Mouse (Mus musculus): ENCODE measurements around the gene Dhx34.
A peak's percentile ranks its signal among the peaks of the same experiment; 100 is the strongest.
"Not testable (repeated sequence)": the region's sequence is repeated elsewhere in the genome, so short reads cannot be mapped to it uniquely, and the experiment has no call there.

Dhx34 gene

DNA sequence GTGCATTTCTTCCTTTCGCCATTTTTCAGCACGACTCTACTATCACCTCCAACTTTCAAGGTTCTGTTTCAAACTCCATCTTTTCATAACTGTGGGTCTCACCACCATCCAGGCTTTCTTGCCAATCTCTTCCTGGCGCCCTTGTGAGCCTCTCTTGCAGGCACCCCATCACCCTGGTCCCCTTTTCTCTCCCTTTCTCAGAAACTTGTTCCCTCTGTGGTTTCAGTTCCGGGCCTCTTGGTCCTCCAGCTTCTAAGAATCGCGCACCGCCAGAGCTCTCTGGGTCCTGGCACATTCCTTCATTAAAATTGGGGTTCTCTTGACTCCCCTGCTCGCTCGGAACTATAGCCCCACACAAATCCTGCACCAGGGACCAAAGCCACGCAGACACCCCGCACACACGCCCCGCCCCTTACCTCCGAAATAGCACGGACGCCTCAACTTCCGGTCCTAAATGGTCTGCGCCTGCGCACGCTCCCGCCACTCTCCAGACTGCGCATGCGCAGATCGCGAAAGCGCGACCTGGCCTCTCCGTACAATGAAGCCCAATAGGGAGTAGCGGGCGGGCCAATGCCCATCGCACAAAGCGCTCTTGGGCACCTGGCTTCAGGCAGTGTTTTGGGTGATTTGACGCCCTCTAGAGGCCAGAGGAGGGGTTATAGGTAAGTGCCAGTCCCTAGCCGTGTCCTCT, at the start of gene Dhx34:
Dhx34 (minus strand) TSS at position 456 of the 691 bp plus-strand sequence.
- peak; percentile 96 for DNase-seq

DNA sequence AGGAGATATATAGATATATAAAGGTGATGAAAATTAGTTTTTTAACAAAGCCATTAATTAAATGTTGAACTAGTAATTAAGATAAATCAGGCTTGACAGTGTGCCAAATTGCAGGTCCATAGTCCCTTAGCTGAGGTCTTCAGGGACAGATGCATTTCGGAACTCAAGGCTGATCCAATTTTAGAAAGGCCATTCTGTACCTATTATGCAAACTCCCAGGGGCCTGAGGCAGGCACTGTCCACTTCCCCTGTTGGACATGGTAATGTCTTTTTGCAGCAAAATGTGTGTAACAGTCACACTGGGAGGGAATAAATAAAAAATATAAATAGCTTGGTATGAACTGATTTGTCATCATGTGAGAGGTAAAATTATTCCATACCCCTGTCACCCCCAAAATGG, 49.3 kb upstream of the Dhx34 start:
- no peak for DNase-seq

DNA sequence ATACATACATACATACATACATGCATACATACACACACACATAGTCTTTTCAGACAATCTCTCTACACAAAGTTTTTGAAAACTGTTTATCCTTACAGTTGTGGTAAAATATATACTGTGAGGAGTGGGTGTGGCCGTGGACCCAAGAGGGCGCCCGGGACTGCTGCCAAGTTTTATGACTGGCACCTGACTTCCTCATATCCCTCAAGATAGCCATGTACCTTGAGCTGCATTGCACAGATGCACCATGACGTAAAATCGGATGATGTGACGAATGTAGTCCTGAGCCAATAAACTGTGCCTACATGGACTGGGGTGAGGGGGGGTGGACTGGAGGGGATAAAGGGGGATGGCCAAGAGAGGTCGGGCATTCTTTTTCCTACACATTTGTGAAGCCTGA, 44.8 kb upstream of the Dhx34 start:
- DNase-seq, result not testable (repeated sequence)

DNA sequence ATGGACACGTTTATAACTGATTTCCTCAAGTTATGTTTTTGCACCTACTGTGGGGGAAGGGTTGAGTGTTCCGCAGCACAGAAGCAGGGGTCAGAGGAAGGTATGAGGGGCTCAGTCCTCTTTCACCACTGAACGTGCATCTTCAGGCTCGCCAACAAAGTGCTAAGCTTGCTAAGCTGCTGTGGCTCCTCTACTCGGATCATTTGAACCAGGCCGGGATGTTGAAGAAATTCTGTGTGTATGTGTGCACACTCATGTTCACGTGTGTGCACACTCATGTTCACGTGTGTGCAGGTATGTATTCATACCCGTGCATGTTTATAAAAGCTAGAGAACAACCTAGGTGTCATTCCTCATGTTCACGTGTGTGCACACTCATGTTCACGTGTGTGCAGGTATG, 44.0 kb upstream of the Dhx34 start:
- no peak for DNase-seq

DNA sequence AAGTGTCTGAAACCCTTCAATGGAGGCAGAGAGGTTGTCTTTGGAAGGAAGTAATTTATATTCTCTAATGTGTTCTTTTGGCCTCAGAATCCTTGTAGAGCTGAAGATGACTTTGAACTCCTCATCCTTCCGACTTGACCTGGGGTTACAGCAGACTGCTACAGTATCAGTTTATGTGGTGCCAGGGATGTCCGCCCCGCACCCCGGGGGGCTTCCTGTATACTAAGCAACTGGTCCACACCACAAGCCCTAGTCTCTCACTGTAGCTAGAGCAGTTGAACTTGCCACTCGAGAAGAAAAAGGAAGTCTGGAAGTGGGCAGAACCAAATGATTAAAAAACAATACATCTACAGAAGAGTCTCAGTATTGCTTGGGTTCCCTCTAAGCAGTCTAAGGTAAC, 42.0 kb upstream of the Dhx34 start:
- no peak for DNase-seq

DNA sequence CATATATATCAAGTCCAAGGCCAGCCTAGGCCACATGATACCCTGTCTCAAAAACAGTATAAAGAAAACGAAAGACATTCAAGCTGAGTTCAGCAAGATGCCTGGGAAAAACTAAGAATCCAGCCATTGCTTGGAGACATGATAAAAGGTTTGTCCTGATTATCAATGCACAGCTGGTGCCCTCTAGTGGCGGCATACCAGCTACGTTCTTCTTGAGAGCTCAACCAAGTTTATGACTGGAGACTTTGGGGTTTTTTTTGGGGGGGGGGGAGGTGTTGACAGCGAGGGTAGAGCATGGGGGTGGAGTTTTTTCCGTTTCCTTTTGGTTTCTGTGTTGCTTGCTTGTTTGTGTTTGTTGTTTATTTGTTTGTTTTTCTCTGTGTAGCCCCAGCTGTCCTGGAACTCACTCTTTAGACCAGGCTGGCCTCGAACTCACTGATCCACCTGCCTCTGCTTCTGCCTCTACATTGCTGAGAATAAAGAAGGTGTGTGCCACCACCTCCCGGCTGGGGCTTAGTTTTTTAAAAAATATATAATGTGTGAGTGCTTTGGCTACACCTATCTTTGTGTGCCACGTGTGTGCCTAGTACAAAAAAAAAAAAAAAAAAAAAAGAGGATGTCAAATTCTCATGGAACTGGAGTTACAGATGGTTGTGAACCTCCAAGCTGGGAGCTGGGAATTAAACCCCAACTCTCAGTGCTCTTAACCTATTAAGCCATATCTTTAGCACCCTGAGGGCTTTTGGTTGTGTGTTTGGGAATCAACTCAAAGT, 41.4 kb upstream of the Dhx34 start:
- peak; percentile 58 to 84 for DNase-seq

DNA sequence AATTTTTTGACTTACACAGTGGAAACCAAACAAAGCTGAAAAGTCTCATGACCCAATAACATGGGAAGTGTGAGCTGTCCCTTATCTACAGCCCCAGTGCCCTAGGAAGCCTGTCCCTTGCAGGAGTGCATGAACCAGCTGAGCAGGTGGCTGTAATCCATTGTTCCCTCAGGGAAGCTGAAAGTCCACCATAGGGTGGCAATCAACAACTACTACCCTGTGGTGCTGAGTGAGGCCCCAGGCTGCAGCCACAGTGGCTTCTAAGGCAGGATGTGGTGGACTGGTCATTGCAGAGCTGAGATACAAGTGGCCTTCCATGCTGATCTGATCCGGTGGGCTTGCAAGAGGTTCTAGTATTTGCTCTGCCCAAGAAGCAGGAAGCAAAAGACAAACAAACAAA, 39.3 kb upstream of the Dhx34 start:
- DNase-seq, result no peak

DNA sequence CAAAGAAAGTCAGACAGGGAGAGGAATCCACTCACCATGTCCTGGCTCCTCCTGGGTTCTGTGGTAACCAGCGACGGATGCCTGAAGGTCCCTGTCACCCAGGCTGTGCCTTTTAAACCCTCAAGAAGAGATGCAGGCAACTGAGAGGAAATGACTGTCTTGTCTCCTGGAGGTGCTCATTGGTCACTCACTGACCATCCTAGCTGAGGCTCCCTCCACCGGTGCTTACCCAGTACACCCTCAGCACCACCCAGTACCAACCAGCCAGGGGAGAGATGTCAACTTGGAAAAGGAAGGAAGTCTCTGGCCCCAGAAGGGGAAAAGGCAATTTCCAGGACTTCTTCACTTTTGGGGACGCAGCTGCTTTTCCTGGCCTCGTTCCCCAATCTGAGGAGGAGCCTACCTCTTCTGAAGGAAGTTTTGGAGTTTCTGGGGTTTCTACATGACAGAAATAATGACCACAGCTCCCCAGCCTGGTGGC, 37.3 kb upstream of the Dhx34 start, which contains the start of gene C5ar1:
C5ar1 (minus strand) TSS at position 431 of the 481 bp plus-strand sequence.
- DNase-seq, result no peak

DNA sequence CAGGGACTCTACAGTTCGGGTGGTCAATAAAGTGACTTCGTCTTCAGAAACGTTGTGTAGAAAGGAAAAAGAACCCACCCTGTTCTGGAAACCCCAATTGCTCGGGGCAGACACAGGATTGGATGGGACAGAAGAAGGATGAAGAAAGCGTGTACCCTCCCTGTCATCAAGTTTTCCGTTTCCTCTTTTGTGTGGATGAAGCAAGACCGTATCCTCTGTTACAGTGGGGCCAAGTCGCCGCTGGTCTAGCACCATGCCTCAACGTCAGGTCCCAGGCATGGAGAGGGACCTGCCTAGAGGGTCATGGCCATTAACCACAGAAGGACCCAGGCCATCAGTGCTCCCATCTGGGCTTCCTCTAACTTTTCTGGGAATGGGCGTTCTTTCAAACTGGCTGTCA, 36.0 kb upstream of the Dhx34 start:
- no peak for DNase-seq

DNA sequence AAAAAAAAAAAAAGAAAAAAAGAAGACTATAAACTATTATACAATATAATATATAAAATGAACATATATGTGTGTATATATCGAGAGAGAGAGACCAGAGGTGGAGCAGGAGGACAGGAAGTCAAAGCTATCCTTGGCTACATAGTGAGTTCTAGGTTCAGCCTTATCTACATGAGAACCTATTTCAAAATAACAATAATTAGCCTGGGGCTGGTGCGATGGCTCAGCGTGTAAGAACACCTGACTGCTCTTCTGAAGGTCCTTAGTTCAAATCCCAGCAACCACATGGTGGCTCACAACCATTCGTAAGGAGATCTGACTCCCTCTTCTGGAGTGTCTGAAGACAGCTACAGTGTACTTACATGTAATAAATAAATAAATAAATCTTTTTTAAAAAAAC, 34.1 kb upstream of the Dhx34 start:
- DNase-seq, result not testable (repeated sequence)

DNA sequence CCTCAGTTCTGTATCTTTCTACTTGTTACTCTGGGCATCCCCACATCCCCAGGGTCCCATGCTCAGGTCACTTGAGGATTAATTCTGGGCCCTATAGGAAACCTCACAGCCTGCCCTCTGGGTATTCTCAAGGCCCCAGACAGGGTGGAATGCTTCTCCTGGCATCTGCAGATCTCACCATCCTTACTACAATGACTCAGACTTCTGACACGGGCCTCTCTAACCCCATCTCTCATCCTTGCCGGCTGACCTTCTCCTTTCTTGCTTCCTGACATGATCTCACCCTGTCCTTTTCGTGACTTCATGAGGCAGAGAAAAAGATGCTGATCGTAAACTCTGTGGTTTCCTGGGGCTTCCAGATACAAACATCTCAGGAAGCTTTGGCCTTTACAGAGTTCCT, 32.4 kb upstream of the Dhx34 start:
- no peak for DNase-seq

DNA sequence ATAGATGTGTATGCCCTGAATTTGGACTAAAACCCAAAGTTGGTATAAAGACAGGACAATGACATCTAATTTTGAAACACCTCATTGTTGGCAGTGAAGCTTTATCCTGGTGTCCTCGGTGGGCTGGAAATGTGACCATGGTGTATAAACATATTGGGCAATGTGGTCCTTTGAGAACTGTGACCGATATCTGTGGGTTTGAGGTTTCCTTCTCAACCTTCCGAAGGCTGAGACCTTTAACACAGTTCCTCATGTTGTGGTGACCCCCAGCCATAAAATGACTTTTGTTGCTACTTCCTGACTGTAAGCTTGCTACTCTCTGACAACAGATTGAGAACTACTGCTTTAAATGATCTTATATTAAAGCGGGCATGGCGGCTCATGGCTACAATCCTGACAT, 28.9 kb upstream of the Dhx34 start:
- DNase-seq, result no peak

DNA sequence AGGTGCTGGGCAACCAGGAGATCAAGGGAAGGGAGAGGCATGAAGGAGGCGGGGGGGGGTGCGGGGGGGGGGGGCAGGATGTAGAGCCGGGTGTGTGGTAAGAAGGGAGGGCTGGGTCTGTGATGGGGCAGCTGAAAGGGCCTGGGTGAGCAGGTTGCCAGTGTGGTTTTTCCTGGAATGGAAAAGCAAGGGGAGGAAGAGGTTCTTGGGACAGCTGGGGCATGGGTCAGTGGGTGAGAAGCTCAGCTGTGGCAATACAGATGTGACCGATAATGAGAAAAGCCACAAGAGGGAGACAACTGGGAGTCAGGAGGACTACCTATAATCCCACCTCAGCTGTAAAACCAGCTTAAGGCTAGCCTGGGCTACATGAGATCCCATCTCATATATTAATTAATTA, 24.1 kb upstream of the Dhx34 start:
- DNase-seq, result no peak

DNA sequence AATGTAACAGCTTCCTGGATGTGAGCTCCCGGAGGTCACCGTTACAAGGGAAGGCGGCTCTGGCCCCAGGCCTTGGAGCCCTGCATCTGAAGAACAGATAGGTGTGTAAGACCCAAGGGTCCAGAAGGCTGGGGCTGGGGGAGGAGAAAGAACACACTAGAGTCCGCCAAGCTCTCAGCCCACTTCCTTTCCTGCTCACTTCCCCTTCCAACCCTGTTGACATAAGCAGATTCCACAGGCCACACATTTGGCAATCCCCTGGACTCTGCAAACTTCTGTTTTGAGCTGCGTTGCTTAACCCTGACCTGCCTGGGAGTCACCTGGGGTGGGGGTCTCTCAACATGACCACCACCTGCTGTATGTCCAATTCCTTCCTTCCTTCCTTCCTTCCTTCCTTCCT, 22.2 kb upstream of the Dhx34 start, which contains the start of gene C5ar2:
C5ar2 (minus strand) TSS at position 88 of the 400 bp plus-strand sequence.
- no peak for DNase-seq

DNA sequence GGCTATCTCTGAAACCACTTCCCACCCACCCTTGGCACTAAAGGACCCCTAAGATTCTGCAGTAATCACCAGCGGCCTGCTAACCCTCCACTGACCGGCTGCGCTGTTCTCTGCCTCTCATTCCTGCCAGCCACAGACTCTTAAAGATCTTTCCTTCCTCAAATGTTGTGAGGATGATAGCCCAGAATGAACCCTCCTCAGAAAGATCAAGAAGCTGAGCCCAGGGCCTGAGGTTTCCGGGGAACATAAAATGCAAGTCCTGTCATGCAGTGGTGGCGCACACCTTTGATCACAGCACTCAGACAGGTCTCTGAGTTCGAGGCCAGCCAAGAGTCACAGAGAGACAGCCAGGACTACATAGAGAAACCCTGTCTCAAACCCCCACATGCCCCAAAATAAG, 20.4 kb upstream of the Dhx34 start:
- no peak for DNase-seq

DNA sequence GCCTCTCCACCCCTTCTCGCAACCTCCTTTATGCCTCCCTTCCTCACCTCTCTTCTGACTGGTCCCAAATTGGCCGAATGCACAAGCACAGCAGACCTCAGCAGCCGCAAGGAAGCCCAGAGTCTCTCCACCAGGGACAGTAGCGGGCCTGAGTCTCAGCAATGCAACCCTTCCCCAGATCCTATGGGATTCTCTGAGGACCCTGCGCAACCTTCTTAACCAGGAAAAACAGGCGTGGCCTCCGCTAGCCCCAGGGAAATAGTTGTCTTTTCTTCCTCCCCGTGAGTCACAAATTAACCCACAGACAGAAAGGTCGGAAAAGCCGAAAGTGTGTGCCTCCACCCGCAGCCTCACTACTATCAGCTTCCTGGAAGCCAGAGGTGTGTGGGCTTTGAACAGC, 19.9 kb upstream of the Dhx34 start:
- no peak for DNase-seq

DNA sequence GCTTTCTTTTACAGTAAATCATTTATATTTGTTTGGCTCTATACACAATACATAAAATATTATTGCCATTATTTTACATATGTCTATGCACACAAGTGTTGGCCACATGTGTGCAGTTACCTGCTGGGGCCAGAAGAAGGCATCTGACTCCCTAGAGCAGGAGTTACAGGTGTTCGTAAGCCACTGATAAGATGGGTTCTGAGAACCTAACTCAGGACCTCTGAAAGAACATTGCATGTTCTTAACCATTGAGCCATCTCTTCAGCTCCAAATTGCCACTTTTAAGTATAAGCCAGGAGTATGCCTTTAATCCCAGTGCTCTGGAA, 19.1 kb upstream of the Dhx34 start:
- no peak for DNase-seq

DNA sequence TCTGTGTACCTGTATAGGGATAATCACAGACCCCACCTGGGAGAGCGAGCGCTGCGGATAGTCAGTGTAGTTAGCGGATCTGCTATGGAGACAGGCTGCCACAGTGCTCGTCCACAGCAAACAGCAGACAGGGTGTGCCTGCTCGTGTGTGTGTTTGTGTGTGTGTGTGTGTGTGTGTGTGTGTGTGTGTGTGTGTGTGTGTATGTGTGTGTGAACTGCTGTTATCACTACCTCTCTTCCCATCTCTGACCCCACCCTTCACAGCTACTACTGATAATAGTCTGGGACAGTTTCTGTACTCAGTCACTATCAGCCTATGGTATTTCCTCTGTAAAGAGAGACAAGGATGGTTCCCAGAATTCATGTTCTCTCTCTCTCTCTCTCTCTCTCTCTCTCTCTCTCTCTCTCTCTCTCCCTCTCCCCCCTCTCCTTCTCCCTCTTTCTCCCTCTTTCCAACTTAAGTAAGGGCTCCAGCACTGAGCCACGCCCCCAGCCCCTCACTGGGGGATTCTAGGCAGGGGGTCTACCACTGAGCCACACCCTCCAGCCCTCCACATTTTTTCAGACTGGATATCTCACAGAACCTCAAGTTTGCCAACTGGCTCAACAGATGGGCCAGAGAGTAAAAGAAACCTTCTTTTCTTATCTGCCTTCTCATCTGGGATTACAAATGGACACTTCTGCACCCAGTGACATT, 18.6 kb upstream of the Dhx34 start:
- no peak for DNase-seq

DNA sequence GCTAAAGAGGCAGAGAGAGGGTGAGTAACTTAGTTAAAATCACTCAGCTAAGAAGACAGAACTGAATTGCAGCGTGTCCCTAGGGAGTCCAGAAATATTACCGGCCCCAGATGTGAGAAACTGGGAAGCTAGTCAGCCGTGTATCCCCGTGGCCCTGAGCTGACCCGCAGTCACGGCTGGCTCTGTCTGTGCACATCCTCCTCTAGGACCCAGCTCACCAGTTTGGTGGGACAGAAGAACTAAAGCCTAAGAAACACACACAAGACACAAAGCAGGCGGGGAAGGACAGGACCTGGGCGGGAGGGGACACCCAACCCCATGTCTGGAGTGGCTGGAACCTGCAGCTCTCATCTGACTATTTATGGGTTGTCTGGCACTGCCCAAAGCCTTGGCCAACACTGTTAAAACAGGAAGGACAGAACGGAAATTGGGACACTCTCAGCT, 17.7 kb upstream of the Dhx34 start:
- DNase-seq, result no peak

DNA sequence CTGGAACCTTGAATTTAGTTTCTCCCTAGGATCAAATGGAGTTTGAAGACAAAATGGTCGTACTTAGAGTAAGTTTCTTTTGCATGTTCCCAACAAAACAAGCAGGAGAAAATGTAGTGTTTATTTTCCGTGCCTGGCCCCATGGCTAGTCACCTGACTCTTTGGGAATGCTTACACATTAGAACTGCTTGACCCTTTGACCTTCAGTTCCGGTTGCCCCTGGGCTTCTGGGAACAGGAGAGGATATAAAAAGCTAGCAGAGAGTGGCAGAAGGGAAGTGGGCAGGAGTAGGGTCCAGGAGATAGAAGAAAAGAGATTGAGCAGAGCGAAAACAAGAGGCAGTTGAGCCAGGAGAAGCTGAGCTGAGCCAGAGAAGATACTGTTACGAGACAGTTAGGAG, 8.0 kb upstream of the Dhx34 start:
- DNase-seq, result peak; percentile 65 to 81

DNA sequence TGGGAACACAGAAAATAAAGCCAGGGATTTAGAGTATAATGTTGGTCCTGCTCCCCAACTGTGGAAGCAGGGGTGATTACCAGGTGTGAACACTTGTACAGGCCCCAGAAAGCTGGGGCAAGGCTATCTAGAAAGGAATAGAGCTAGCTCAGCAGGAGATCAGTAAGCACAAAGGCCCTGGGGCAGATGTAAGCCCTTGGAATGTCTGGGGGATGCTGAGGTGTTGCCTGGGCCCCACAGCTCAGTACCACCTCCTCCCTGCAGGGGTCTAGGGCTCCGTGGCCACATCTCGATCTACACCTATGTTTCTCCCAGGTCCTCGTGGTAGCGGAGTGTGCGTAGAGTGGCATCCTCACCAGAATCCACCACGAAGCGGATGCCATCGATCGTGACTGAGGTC, 7.9 kb downstream of the Dhx34 start:
- no peak for DNase-seq

DNA sequence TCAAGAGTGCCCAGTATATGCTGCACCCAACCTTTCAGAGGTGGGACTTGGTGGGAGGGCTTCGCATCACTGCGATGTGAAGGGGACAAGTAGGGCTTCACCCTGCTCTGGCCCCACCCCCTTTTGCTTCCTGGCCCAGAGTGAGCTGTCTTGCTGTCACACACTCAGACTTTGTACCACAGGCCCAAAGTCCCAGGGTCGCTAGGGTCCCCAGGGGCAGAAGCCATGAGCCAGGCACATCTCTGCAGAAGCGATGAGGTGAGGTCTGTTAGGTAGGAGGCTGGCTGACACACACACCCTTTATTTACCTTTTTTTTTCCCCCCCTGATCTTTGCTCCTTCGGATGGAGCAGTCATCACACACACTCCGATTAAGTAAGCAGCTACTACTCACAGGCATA, 8.6 kb downstream of the Dhx34 start:
- DNase-seq, result no peak

DNA sequence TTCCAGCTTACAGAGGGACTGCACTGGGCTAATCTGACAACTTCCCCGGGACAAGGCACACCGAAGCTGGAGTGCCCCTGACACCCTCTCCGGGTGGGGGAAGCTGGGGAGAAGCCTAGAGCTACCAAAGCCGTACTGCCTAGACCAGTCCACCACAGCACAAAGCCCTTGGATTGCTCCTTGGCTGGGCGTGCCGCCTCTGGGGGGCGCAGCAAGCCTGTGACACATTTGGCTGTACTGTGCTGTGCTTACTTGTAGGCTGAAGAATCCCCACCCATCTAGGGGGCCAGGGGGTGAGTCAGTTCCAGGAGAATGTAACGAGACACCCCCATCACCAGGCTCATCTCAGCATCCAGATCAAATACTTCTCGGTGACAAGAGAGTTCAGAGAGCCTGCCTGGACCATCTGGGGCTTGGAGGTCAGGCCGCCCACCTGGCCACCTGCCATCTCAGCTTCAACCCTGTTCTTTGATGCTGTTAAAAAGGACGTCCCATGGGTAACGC, 10.9 kb downstream of the Dhx34 start:
- no peak for DNase-seq
